Mouse (Mus musculus) forebrain, embryonic 14.5 days (tissue): ENCODE measurements around the gene Zbtb17. TPM values are rescaled to one million over a fixed set of nuclear protein-coding genes. Genes with fewer than 3 reads are reported as not detected.

Experiments used
- ATAC-seq: fragments of 200-750 bp; cut with Nextera tagmentation; 2 replicates; pipeline ENCODE4 v1.8.0; 2017; ENCODE audit warnings: mild to moderate bottlenecking, moderate library complexity
- DNase-seq: peaks from one replicate; pipeline ENCODE4 v3.0.0-alpha.2; 2015; ENCODE audit warnings: low spot score
- H3K27ac ChIP-seq: fragments of 300-500 bp; sonication (generic); 2 replicates; pipeline ENCODE4 v1.5.1; 2014; ENCODE audit warnings: low read depth, mild to moderate bottlenecking, control low read depth, low read length, moderate library complexity
- H3K27me3 ChIP-seq: fragments of 300-500 bp; sonication (generic); replicated peaks from 2 replicates; pipeline ENCODE4 v1.6.1; 2014; ENCODE audit warnings: low read length, control low read depth, mixed read lengths; ENCODE audit not compliant: control insufficient read depth, insufficient read depth
- H3K36me3 ChIP-seq: fragments of 300-500 bp; sonication (generic); 2 replicates; pipeline ENCODE4 v1.6.1; 2014; ENCODE audit warnings: low read length, control low read depth; ENCODE audit not compliant: control insufficient read depth, insufficient read depth
- H3K4me1 ChIP-seq: fragments of 300-500 bp; sonication (generic); 2 replicates; pipeline ENCODE4 v1.6.1; 2014; ENCODE audit warnings: antibody characterized with exemption, low read length, control low read depth; ENCODE audit not compliant: control insufficient read depth, insufficient read depth
- H3K4me2 ChIP-seq: fragments of 300-500 bp; sonication (generic); 2 replicates; pipeline ENCODE4 v1.6.1; 2014; ENCODE audit warnings: mild to moderate bottlenecking, control low read depth, low read length
- H3K4me3 ChIP-seq: fragments of 300-500 bp; sonication (generic); 2 replicates; pipeline ENCODE4 v1.5.1; 2014; ENCODE audit warnings: low read depth, low read length, control low read depth
- H3K9ac ChIP-seq: fragments of 300-500 bp; sonication (generic); 2 replicates; pipeline ENCODE4 v1.6.1; 2014; ENCODE audit warnings: mild to moderate bottlenecking, low read length, control low read depth, moderate library complexity
- H3K9me3 ChIP-seq: fragments of 300-500 bp; sonication (generic); replicated peaks from 2 replicates; pipeline ENCODE4 v1.6.1; 2016; ENCODE audit warnings: low read length, control low read depth, mixed read lengths; ENCODE audit not compliant: control insufficient read depth
- WGBS: fragments of 180-500 bp; shearing (Covaris S2); extraction: QIAGEN DNeasy Blood & Tissue Kit; methylation state at CpG from one replicate; pipeline ENCODE4 v1.1.7; 2014; 5-methylcytosine and 5-hydroxymethylcytosine counted together
- polyA plus RNA-seq: library from polyadenylated mRNA; unstranded; fragments of >200 nt; fragmentation: Nextera tagmentation; extraction: Ambion mirVana; gene quantifications from 2 replicates; pipeline ENCODE4 v1.2.1, GENCODE M21; 2014

Zbtb17 gene
- 41.3 and 46.5 TPM in 2 replicates for polyA plus RNA-seq

DNA sequence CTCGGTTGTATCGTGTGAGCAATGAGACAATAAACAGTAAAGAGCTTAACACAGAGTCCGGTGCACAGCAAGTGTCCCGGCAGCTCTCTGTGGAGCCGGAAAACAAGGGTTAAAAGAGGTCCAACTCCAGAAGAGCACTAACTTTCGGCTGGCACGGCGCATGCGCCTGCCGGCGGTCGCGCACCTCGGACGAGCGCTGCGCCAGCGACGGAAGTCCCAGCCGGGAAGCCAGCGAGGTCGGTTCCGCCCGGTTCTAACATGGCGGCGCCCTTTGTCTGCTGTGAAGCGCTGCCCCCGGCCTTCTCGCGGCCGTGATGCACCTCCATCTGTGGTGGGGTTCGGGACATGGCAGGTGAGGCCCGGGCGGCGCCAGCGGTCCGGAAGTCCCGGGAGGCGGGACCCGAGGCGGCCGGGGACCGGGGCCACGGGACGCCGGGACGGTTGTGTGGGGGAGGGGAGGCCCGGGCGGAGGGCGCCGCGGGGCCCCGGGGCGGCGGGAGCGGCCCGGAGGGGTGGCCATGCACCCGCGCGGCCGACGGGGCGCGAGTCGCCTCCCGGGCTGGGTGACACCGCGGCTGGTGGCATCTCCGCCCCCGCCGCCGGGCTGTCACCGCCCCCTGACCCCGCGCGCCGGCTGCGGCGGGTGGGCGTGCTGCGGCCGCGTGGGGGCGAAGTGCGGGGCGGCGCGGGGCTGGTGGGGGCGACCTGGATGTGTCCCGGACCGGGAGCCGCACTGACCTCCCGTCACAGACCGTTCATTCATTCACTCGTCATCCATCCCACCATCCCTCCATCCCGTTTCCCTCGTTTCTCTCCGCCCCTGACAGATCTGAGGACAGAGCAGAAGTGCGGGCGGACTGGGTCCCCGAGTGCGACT is at the start of gene Zbtb17:
Zbtb17 (plus strand) TSS at position 204 of the 877 bp plus-strand sequence.
- WGBS = under 1% methylated on average over 71 of the region's 102 CpGs

DNA sequence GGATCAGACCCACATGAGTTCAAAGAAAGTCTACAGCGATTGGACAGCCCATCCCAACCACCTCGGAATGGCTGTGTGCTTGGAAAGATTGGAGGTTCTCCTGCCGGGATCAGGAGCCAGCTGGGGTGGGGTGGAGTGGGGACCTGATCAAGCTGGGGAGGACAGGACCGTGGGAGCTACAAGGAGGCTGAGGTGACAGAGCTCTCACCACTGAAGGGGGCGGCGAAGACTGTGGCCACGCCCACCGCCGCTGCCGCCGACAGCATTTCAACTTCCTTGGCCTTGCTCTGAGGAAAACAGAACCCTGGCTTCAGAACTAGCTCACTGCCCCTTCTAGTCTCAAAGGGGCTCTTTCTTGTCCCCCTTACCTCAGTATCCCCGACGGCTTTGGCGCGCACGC is 49.7 kb upstream of the Zbtb17 start:
- H3K27ac ChIP-seq = no peak overlapping the region
- DNase-seq (no peak), ATAC-seq (no peak)
- no peaks in the 10 kb centered on the region for H3K27me3 ChIP-seq
- H3K4me1 ChIP-seq = no peaks in the 10 kb centered on the region
- peak overlapping the region; percentile 12; the same call in 1 of the 2 replicates for H3K4me2 ChIP-seq
- no peaks in the 10 kb centered on the region for H3K9me3 ChIP-seq
- H3K9ac ChIP-seq = no peak overlapping the region
- no peak overlapping the region for H3K4me3 ChIP-seq
- no peaks in the 10 kb centered on the region for H3K36me3 ChIP-seq
- 14% methylated on average over 16 of the region's 16 CpGs for WGBS

More for the DNA sequence above, at the start of gene Zbtb17:
- DNase-seq (peak; percentile 95), ATAC-seq (peak; percentile 96)
- Histone ChIP-seq H3K4me1 (peaks cover 4% of the 10 kb centered on the region), H3K9me3 (no peaks in the 10 kb centered on the region), H3K9ac (peak within 1 kb of the TSS; percentile 95), H3K4me2 (peak within 1 kb of the TSS; percentile 50), H3K4me3 (peak within 1 kb of the TSS; percentile 96), H3K27ac (peak within 1 kb of the TSS; percentile 83), H3K36me3 (peaks cover 31% of the 10 kb centered on the region), H3K27me3 (no peaks in the 10 kb centered on the region)

DNA sequence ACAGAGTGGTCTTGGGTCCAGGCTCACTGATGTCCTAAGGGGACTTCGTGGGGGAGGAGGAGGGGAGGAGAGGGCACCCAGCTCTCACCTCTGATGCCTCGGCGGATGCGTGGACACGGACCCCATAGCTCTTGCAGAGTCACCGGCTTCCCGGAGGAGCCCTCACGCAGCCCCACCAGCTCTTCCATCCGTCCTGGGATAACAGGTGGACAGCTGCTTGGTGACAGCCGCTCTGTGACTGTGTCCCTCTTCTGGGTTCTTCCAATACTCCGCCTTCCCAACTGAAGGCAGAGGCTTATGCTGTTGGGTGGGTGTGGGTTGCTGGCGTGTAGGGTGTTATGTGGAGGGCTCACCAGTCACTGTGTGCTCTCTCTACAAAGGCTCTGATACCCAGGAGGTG is 46.6 kb upstream of the Zbtb17 start:
- no peak overlapping the region for H3K27ac ChIP-seq
- WGBS = 78% methylated on average over 12 of the region's 12 CpGs
- no peaks in the 10 kb centered on the region for H3K27me3 ChIP-seq
- ATAC-seq (no peak), DNase-seq (no peak)
- no peak overlapping the region for H3K4me2 ChIP-seq
- no peaks in the 10 kb centered on the region for H3K4me1 ChIP-seq
- H3K9ac ChIP-seq = no peak overlapping the region
- no peaks in the 10 kb centered on the region for H3K36me3 ChIP-seq
- no peak overlapping the region for H3K4me3 ChIP-seq
- no peaks in the 10 kb centered on the region for H3K9me3 ChIP-seq

DNA sequence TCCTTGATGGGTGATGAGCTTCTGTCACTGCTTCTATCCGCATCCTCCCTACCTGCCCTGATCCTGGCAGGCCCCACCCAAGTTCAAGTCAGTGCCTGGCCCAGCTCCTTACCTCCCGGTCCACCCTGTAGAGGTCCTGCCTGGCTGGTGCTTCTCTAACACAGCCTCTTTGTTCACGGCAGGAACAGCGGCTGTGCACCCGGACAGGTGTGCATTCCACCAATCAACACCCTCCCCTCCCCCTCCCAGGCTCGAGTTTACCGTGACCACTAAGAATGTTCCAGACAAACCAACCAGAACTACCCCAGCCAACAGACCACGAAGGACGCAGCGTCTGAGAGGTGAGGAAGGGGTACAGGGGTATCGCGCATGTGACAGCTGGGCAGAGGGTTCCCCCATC is 45.9 kb upstream of the Zbtb17 start, which contains the start of gene Clcnka:
Clcnka (minus strand) TSS at position 180 of the 400 bp plus-strand sequence.
- no peak within 1 kb of the TSS for H3K4me3 ChIP-seq
- H3K4me2 ChIP-seq = no peak within 1 kb of the TSS
- 68% methylated on average over 12 of the region's 12 CpGs for WGBS
- H3K27ac ChIP-seq = no peak within 1 kb of the TSS
- ATAC-seq (no peak), DNase-seq (no peak)
- H3K9me3 ChIP-seq = no peaks in the 10 kb centered on the region
- no peaks in the 10 kb centered on the region for H3K4me1 ChIP-seq
- H3K27me3 ChIP-seq = no peaks in the 10 kb centered on the region
- no peaks in the 10 kb centered on the region for H3K36me3 ChIP-seq
- H3K9ac ChIP-seq = no peak within 1 kb of the TSS

DNA sequence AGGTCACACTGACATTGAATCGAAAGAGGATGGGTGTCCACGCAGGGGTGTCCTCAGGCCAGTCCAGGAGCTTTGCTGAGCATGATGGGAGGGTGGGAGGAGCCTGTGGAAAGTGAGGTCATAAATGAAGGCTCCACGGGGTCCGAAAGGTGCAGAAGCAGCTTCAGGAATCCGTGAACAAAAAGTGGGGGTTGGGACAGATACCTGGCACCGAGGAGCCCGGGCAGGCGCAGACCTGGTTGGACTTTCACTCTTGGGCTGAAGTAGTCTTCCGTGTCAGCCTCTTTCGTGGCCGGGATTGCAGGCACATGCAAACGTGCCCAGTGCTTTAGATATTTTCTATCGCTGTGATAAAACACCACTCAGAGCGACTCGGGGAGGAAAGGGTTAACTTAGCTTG is 44.3 kb upstream of the Zbtb17 start:
- no peak overlapping the region for H3K4me2 ChIP-seq
- H3K4me1 ChIP-seq = no peaks in the 10 kb centered on the region
- H3K9me3 ChIP-seq = no peaks in the 10 kb centered on the region
- no peak overlapping the region for H3K9ac ChIP-seq
- H3K36me3 ChIP-seq = no peaks in the 10 kb centered on the region
- no peak for DNase-seq
- H3K27ac ChIP-seq = no peak overlapping the region
- no peak for ATAC-seq
- no peaks in the 10 kb centered on the region for H3K27me3 ChIP-seq
- 87% methylated on average over 15 of the region's 15 CpGs for WGBS
- H3K4me3 ChIP-seq = no peak overlapping the region

DNA sequence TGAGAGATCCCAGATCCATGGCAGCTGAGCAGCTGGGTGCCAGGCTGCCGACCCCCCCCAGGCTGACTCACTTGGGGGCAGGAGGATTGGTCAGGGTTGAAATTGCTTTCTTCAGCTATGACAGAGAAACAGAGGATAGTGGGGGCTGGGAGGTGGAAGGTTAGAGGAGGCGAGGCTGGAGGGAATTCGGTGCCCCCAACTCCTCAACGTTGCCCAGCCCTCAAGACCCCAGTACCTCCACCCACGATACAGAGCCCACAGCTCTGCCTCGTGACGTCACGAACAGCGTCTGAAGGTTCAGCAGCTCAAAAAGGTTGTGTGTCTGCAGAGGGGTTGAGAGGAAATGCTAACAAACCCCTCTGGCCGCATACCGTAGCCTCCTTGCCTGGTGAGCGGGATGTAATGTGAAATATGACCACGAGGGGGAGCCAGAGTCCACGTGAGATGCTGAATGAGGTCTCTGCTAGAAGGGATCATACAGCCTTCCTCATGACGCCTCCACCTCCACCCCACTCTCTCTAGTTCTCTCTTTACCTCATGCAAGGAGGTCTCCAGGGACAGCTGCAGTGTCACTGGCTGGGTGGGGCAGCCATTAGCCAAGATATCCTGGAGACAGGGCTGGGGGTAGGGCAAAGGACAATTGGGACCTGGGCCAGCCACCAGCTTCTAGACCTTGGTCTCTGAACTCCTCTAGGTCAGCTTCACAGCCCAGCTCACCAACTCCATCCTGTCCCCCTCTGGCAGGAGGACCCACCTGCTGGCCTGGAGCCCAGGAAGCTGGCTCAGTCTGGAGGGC is 39.7 kb upstream of the Zbtb17 start:
- ATAC-seq (peak; percentile 88), DNase-seq (peak; percentile 87)
- Histone ChIP-seq H3K4me1 (no peaks in the 10 kb centered on the region), H3K4me3 (no peak overlapping the region), H3K27ac (no peak overlapping the region), H3K9me3 (no peaks in the 10 kb centered on the region), H3K36me3 (no peaks in the 10 kb centered on the region), H3K9ac (peak overlapping the region; percentile 40; the same call in 1 of the 2 replicates), H3K27me3 (no peaks in the 10 kb centered on the region), H3K4me2 (0 out of 2 replicates have a peak overlapping the region, but pooled peaks have one; percentile 20)
- WGBS = 17% methylated on average over 15 of the region's 15 CpGs

DNA sequence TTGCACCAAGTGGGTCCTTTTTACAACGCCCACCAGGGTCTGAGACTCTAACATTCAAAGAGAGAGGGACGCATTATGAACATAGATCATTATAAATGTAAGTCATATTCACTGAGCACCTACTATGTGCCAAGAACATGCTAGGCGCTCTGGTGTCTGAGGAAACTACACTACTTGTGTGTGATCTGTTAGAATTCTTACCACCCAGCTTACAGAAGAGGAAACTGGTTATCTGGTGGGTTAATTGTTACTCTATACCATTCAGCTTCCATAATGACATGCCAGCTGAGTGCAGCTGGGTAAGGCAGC is 39.2 kb upstream of the Zbtb17 start:
- Histone ChIP-seq H3K4me3 (no peak overlapping the region), H3K4me2 (no peak overlapping the region), H3K9me3 (no peaks in the 10 kb centered on the region), H3K27me3 (no peaks in the 10 kb centered on the region), H3K4me1 (no peaks in the 10 kb centered on the region), H3K36me3 (no peaks in the 10 kb centered on the region), H3K9ac (no peak overlapping the region), H3K27ac (no peak overlapping the region)
- ATAC-seq (no peak), DNase-seq (no peak)
- WGBS = 77% methylated on average over 3 of the region's 3 CpGs

DNA sequence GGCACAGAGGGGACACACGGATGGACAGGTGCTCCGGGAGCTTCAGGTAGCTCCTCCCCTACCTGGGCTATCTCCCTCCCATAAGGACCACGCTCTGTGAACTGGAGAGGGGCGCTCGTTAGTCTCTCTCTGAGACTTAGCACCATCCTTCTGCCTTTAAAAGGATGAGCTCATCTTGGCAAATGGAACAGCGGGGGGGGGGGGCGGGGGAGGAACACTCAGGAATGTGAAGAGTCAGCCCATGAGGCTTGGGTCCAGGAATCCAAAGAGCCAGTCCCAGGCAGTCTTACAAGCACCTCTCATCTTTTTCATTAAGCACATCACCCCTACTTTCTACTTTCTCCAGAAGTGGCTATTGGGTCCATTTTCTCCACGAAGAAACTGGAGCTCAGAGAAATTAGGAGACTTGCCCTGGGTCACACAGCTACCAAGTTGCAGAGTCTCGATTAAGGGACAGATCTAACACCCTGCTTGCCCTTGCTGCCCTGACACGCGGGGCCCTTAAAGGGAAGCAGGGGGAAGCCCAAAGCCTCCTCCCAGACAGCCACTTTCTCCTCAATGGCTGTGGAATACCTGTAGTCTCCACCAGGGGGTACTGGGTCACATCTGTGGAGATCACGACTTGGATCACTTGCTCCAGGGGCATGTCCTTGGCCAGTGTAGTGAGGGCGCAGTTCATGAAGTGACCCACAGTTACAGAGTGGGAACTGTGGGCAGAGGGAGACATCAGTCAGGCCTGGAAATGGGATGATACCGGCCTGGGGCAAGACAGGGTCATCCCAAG is 37.7 kb upstream of the Zbtb17 start:
- Histone ChIP-seq H3K4me3 (no peak overlapping the region), H3K27ac (no peak overlapping the region), H3K27me3 (no peaks in the 10 kb centered on the region), H3K4me2 (no peak overlapping the region), H3K9me3 (no peaks in the 10 kb centered on the region), H3K4me1 (no peaks in the 10 kb centered on the region), H3K36me3 (no peaks in the 10 kb centered on the region), H3K9ac (no peak overlapping the region)
- WGBS = 36% methylated on average over 12 of the region's 14 CpGs
- peak; percentile 19 for DNase-seq
- no peak for ATAC-seq
